Mouse (Mus musculus) ES-Bruce4 (cell line): ENCODE data around the gene Ece1. TPM values are rescaled to one million over a fixed set of nuclear protein-coding genes. Genes with fewer than 3 reads are reported as not detected.

Source experiments
- H3K27ac ChIP-seq: 2 replicates; pipeline ENCODE4 v1.5.1; 2012; ENCODE audit warnings: low read length, inconsistent platforms; ENCODE audit not compliant: insufficient read depth
- H3K27me3 ChIP-seq: 2 replicates; pipeline ENCODE4 v1.6.1; 2012; ENCODE audit warnings: mild to moderate bottlenecking, low read length, inconsistent platforms; ENCODE audit not compliant: control insufficient read depth, poor library complexity, insufficient read depth, severe bottlenecking
- H3K36me3 ChIP-seq: 2 replicates; pipeline ENCODE4 v1.6.1; 2012; ENCODE audit warnings: inconsistent platforms, mild to moderate bottlenecking, low read length, moderate library complexity; ENCODE audit not compliant: control insufficient read depth, poor library complexity, insufficient read depth, severe bottlenecking
- H3K4me1 ChIP-seq: one replicate; pipeline ENCODE4 v1.8.1; 2011; ENCODE audit warnings: low read length; ENCODE audit not compliant: control insufficient read depth, insufficient read depth
- H3K4me3 ChIP-seq: 2 replicates; pipeline ENCODE4 v1.5.1; 2011; ENCODE audit warnings: low read depth, mild to moderate bottlenecking, low read length
- H3K9ac ChIP-seq: 2 replicates; pipeline ENCODE4 v1.6.1; 2012; ENCODE audit warnings: low read depth, mild to moderate bottlenecking, inconsistent platforms; ENCODE audit not compliant: poor library complexity, severe bottlenecking
- H3K9me3 ChIP-seq: replicated peaks from 2 replicates; pipeline ENCODE4 v1.6.1; 2012; ENCODE audit warnings: mild to moderate bottlenecking, low read length, inconsistent platforms; ENCODE audit not compliant: control insufficient read depth, poor library complexity, insufficient read depth, severe bottlenecking
- CTCF ChIP-seq: IDR thresholded peaks from one replicate; pipeline ENCODE4 v1.8.1; 2011; ENCODE audit warnings: low read depth, low read length
- EP300 ChIP-seq: IDR thresholded peaks from 2 replicates; pipeline ENCODE4 v1.6.1; 2011; ENCODE audit warnings: low read depth, low read length; ENCODE audit not compliant: insufficient read depth
- POLR2A ChIP-seq: IDR thresholded peaks from one replicate; pipeline ENCODE4 v1.8.1; 2011; ENCODE audit warnings: low read length; ENCODE audit not compliant: insufficient read depth
- polyA plus RNA-seq: library from polyadenylated mRNA; stranded (reverse); fragments of >200 nt; gene quantifications from 2 replicates; pipeline ENCODE4 v1.2.4, GENCODE M21; 2011; ENCODE audit warnings: low read depth; ENCODE audit not compliant: missing spikeins, insufficient read depth, insufficient read length

The Ece1 gene
- polyA plus RNA-seq, 1 experiment: 28.3 TPM

DNA sequence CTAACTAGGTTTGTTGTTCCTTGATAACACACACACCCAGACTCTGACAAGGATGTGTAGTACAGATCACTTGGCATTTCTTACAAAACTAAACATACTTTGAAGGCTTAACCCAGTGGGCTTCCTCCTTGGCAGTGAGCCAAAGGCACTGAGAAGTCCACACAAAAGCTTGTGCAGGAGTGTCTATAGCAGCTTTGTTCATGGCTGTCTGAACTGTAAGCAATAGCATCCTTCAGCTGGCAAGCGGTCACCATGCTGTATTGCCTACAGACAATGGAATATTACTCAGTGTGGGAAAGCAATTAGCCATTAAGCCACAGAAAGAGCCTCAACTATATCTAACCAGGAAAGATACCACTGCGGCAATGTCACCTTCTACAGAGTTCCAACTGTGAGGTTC lies 42.5 kb upstream of the Ece1 start:
- H3K9me3 ChIP-seq: no peaks in the 10 kb centered on the region
- H3K27me3 ChIP-seq: no peaks in the 10 kb centered on the region
- no peak overlapping the region for H3K9ac ChIP-seq
- H3K4me1 ChIP-seq: no peaks in the 10 kb centered on the region
- H3K27ac ChIP-seq: no peak overlapping the region
- TF ChIP-seq CTCF: no peak
- TF ChIP-seq EP300: no peak
- TF ChIP-seq POLR2A: no peak
- no peaks in the 10 kb centered on the region for H3K36me3 ChIP-seq
- H3K4me3 ChIP-seq: no peak overlapping the region

DNA sequence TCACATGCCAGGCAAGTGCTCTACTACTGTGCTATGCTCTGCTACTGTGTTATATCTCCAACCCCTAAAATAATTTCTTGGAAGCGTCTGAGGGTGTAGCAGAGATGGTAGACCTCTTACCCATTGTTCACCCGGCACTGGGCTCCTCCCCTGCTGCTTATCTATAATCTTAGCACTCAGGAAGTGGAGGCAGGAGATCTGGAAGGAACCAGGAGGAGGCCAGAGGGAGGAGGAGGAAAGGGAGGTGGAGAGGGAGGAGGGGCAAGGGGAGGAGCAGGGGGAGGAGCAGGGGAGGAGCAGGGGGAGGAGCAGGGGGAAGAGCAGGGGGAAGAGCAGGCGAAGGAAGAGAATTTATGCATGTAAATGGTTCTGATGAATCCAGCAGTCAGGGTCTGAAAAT lies 41.3 kb upstream of the Ece1 start:
- no peaks in the 10 kb centered on the region for H3K4me1 ChIP-seq
- no peaks in the 10 kb centered on the region for H3K27me3 ChIP-seq
- no peaks in the 10 kb centered on the region for H3K9me3 ChIP-seq
- no peak overlapping the region for H3K9ac ChIP-seq
- H3K27ac ChIP-seq: no peak overlapping the region
- no peaks in the 10 kb centered on the region for H3K36me3 ChIP-seq
- H3K4me3 ChIP-seq: no peak overlapping the region
- TF ChIP-seq CTCF (no peak), POLR2A (no peak), EP300 (no peak)

DNA sequence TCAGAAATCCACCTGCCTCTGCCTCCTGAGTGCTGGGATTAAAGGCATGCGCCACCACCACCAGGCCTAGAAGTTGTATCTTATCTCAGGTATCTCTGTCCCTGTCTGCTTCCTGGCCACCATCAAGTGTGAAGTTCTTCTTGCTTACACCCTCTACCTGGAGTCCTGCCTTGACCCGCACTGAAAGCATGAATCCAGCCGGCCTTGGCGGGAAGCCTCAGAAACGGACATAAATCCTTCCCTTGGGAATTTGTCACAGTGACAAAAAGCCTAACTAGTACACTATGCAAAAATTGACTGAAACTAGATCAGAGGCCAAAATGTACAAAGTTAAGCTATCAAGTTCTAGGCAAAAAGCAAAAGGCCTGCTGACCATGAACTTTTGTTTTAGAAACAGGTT lies 39.5 kb upstream of the Ece1 start:
- TF ChIP-seq EP300: no peak
- TF ChIP-seq POLR2A: no peak
- no peak for TF ChIP-seq CTCF
- no peak overlapping the region for H3K4me3 ChIP-seq
- H3K27ac ChIP-seq: no peak overlapping the region
- H3K36me3 ChIP-seq: no peaks in the 10 kb centered on the region
- H3K9me3 ChIP-seq: no peaks in the 10 kb centered on the region
- H3K4me1 ChIP-seq: no peaks in the 10 kb centered on the region
- H3K27me3 ChIP-seq: no peaks in the 10 kb centered on the region
- no peak overlapping the region for H3K9ac ChIP-seq

DNA sequence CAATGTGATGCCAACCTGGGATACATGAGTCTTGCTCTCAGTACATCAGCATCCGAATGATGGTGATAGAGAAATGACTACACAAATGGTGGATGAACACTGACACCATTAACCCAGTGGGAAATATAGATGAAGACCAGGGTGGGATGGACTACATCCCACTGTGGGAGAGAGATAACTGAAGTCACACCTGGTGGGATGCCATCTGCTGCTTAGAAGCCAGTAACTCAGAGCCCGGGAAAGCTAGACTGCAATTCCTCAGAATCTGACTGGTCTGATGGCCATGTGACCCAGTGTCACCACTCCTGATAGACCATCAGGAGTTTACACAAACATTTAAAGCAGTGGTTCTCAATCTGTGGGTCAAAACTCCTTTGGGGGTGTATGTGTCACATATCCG lies 38.5 kb upstream of the Ece1 start:
- Histone ChIP-seq H3K9ac (no peak overlapping the region), H3K9me3 (no peaks in the 10 kb centered on the region), H3K4me3 (no peak overlapping the region), H3K27me3 (no peaks in the 10 kb centered on the region), H3K4me1 (no peaks in the 10 kb centered on the region), H3K36me3 (no peaks in the 10 kb centered on the region), H3K27ac (no peak overlapping the region)
- TF ChIP-seq CTCF (no peak), EP300 (no peak), POLR2A (no peak)

DNA sequence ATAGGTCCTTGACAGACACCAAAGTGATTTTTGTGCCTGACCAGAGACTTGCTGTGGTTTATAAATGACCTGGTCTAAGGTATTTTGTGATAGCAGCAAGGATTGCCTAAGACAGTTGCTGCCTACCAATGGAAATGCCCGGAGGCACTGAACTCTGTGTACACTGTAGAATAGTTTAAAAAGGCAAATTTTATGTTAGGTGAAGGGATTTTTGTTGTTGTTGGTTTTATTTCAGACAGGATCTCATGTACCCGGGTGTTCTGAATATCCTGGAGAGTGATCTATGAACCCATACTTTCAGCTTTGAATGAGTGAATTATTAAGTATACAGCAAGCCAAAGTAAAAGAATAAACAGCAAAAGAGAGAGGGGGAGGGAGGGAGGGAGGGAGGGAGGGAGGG lies 37.2 kb upstream of the Ece1 start:
- no peaks in the 10 kb centered on the region for H3K4me1 ChIP-seq
- no peak overlapping the region for H3K4me3 ChIP-seq
- H3K36me3 ChIP-seq: no peaks in the 10 kb centered on the region
- no peak overlapping the region for H3K27ac ChIP-seq
- H3K9me3 ChIP-seq: no peaks in the 10 kb centered on the region
- no peaks in the 10 kb centered on the region for H3K27me3 ChIP-seq
- no peak overlapping the region for H3K9ac ChIP-seq
- TF ChIP-seq CTCF (no peak), POLR2A (no peak), EP300 (no peak)

DNA sequence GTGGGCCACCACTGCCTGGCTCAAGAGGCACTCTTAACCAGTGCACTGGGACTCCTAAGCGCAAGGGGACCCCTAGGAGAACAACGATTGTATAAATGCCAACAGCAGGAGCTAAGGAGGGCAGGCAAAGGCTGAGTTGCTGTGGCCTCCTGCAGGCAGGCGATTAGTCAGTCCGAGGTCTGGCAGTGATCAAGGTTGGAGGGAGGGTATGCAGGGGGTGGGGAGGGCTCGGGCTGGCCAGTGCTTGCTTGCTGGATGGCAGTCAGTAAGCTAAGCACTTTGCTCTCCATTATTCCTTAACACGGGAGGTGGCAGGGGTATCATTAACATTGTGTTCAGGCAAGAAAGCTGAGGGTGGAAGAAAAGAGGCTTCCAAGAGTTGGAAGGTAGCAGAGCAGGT lies 31.7 kb upstream of the Ece1 start:
- H3K36me3 ChIP-seq: no peaks in the 10 kb centered on the region

DNA sequence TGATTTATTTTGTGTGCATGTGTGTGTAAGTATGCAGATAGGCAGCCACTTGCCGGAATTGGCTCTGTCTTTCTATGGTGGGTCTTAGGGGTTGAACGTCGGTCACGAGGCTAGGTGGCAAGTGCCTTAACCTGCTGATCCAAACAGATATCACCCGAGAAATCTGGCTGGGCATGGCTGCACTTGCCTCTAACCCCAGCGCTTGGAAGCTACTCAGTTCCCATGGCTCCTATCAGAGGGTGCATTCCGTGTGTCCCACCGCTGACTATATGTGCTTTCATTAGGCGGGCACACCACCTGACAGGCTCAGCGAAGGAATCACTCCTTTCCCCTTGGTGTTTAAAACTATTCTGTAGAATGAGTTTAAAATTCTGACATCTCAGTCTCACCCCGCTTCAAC lies 30.4 kb upstream of the Ece1 start:
- TF ChIP-seq CTCF (no peak), POLR2A (no peak), EP300 (no peak)
- no peaks in the 10 kb centered on the region for H3K4me1 ChIP-seq
- H3K9me3 ChIP-seq: no peaks in the 10 kb centered on the region
- no peak overlapping the region for H3K9ac ChIP-seq
- H3K36me3 ChIP-seq: no peaks in the 10 kb centered on the region
- H3K4me3 ChIP-seq: no peak overlapping the region
- H3K27ac ChIP-seq: no peak overlapping the region
- H3K27me3 ChIP-seq: no peaks in the 10 kb centered on the region

More for the DNA sequence above, 31.7 kb upstream of the Ece1 start:
- TF ChIP-seq POLR2A: no peak
- Histone ChIP-seq H3K9ac (no peak overlapping the region), H3K9me3 (no peaks in the 10 kb centered on the region), H3K4me3 (no peak overlapping the region), H3K4me1 (no peaks in the 10 kb centered on the region), H3K27ac (no peak overlapping the region), H3K27me3 (no peaks in the 10 kb centered on the region)
